Mouse (Mus musculus): ENCODE measurements around the gene Rsad2. TPM values are rescaled to one million over a fixed set of nuclear protein-coding genes. Genes with fewer than 3 reads are reported as not detected.
"Not testable (repeated sequence)": the region's sequence is repeated elsewhere in the genome, so short reads cannot be mapped to it uniquely, and the experiment has no call there.

The Rsad2 gene
- total RNA-seq, 2 experiments from 2014 or later: 0.32 to 0.54 TPM

- DNase-seq (ENCODE audit: extremely low spot score in 1 of 2, low spot score in 2 of 2): no peak
- intact Hi-C loops (cut with DNase I): no loop called here
Observed at GRCm38 (mm10) chr12:26452951-26453350, 3.3 kb downstream of the Rsad2 start.

- intact Hi-C loops (cut with DNase I): no loop called here
Observed at GRCm38 (mm10) chr12:26451150-26451549, 5.1 kb downstream of the Rsad2 start.

GRCm38 (mm10) chr12:26449483-26449882 is 6.8 kb downstream of the Rsad2 start:
- no peak for DNase-seq (ENCODE audit: extremely low spot score in 1 of 2, low spot score in 2 of 2)
- intact Hi-C loops (cut with DNase I): no loop called here

More at GRCm38 (mm10) chr12:26451150-26451549, 5.1 kb downstream of the Rsad2 start:
- DNase-seq (ENCODE audit: extremely low spot score in 1 of 2, low spot score in 2 of 2): no peak

GRCm38 (mm10) chr12:26446377-26447045 is 9.7 kb downstream of the Rsad2 start:
- intact Hi-C loops (cut with DNase I): no loop called here
- DNase-seq (ENCODE audit: extremely low spot score in 1 of 2, low spot score in 2 of 2): no peak

GRCm38 (mm10) chr12:26444511-26444910 is 11.7 kb downstream of the Rsad2 start:
- DNase-seq (ENCODE audit: extremely low spot score in 1 of 2, low spot score in 2 of 2): no peak
- intact Hi-C loops (cut with DNase I): no loop called here

GRCm38 (mm10) chr12:26444054-26444453 is 12.2 kb downstream of the Rsad2 start:
- intact Hi-C loops (cut with DNase I): no loop called here

GRCm38 (mm10) chr12:26439366-26439765 is 16.9 kb downstream of the Rsad2 start:
- intact Hi-C loops (cut with DNase I): no loop called here

More at GRCm38 (mm10) chr12:26444054-26444453, 12.2 kb downstream of the Rsad2 start:
- DNase-seq (ENCODE audit: extremely low spot score in 1 of 2, low spot score in 2 of 2): peak; percentile 38 to 77

GRCm38 (mm10) chr12:26437950-26438349 is 18.3 kb downstream of the Rsad2 start:
- intact Hi-C loops (cut with DNase I): no loop called here
- DNase-seq (ENCODE audit: extremely low spot score in 1 of 2, low spot score in 2 of 2): no peak

More at GRCm38 (mm10) chr12:26439366-26439765, 16.9 kb downstream of the Rsad2 start:
- no peak for DNase-seq (ENCODE audit: extremely low spot score in 1 of 2, low spot score in 2 of 2)

GRCm38 (mm10) chr12:26436334-26436733 is 19.9 kb downstream of the Rsad2 start:
- intact Hi-C loops (cut with DNase I): no loop called here
- DNase-seq (ENCODE audit: extremely low spot score in 1 of 2, low spot score in 2 of 2): no peak

GRCm38 (mm10) chr12:26428771-26429170 is 27.5 kb downstream of the Rsad2 start:
- DNase-seq (ENCODE audit: extremely low spot score in 1 of 2, low spot score in 2 of 2); intact Hi-C loops (cut with DNase I): not testable (repeated sequence)

GRCm38 (mm10) chr12:26424841-26425240 is 31.4 kb downstream of the Rsad2 start:
- DNase-seq (ENCODE audit: extremely low spot score in 1 of 2, low spot score in 2 of 2): no peak
- intact Hi-C loops (cut with DNase I): no loop called here

- no peak for DNase-seq (ENCODE audit: extremely low spot score in 1 of 2, low spot score in 2 of 2)
- intact Hi-C loops (cut with DNase I): loop anchor here (5.0 kb wide), 1 partner anchor 101 kb away; no protein-coding TSS in a partner anchor
Observed at GRCm38 (mm10) chr12:26418322-26418721, 37.9 kb downstream of the Rsad2 start.

GRCm38 (mm10) chr12:26416636-26417295 is 39.5 kb downstream of the Rsad2 start:
- intact Hi-C loops (cut with DNase I): loop anchor here (5.0 kb wide), 1 partner anchor 99 kb away; no protein-coding TSS in a partner anchor
- no peak for DNase-seq (ENCODE audit: extremely low spot score in 1 of 2, low spot score in 2 of 2)

- DNase-seq (ENCODE audit: extremely low spot score in 1 of 2, low spot score in 2 of 2): peak; percentile 84 to 93
- intact Hi-C loops (cut with DNase I): loop anchor here (5.0 kb wide), 1 partner anchor 98 kb away; no protein-coding TSS in a partner anchor
Observed at GRCm38 (mm10) chr12:26415104-26415771, 41.0 kb downstream of the Rsad2 start, which contains the start of gene Rnf144a. Rnf144a (minus strand) TSS chr12:26415254.

GRCm38 (mm10) chr12:26414451-26415103 is 41.7 kb downstream of the Rsad2 start:
- intact Hi-C loops (cut with DNase I): loop anchor here (5.0 kb wide), 2 partner anchors 67 to 97 kb away; no protein-coding TSS in a partner anchor
- peak in 1 of 2 experiments; percentile 71 for DNase-seq (ENCODE audit: extremely low spot score in 1 of 2, low spot score in 2 of 2)

- no peak for DNase-seq (ENCODE audit: extremely low spot score in 1 of 2, low spot score in 2 of 2)
- intact Hi-C loops (cut with DNase I): loop anchor here (5.0 kb wide), 1 partner anchor 67 kb away; no protein-coding TSS in a partner anchor
Observed at GRCm38 (mm10) chr12:26413961-26414411, 42.3 kb downstream of the Rsad2 start.

GRCm38 (mm10) chr12:26412802-26413201 is 43.5 kb downstream of the Rsad2 start:
- intact Hi-C loops (cut with DNase I): loop anchor here (5.0 kb wide), 1 partner anchor 66 kb away; no protein-coding TSS in a partner anchor
- no peak for DNase-seq (ENCODE audit: extremely low spot score in 1 of 2, low spot score in 2 of 2)

- intact Hi-C loops (cut with DNase I): loop anchor here (5.0 kb wide), 1 partner anchor 65 kb away; no protein-coding TSS in a partner anchor
- DNase-seq (ENCODE audit: extremely low spot score in 1 of 2, low spot score in 2 of 2): no peak
Observed at GRCm38 (mm10) chr12:26411841-26412450, 44.3 kb downstream of the Rsad2 start.

All from left cerebral cortex, postnatal 10 days (tissue).